Mouse (Mus musculus): Measurements from ENCODE around the gene E2f6. TPM values are rescaled to one million over a fixed set of nuclear protein-coding genes. Genes with fewer than 3 reads are reported as not detected.
A peak's percentile ranks its signal among the peaks of the same experiment; 100 is the strongest.

E2f6 gene
- polyA plus RNA-seq, 1 experiment from 2014 or later = 77.4 TPM

- WGBS = 5% methylated on average over 5 of the region's 5 CpGs
- no peaks in the 10 kb centered on the region; the same call in 1 of the 2 replicates for H3K9me3 ChIP-seq (ENCODE audit: control insufficient read depth, low read length)
- no peak overlapping the region for H3K9ac ChIP-seq (ENCODE audit: low read length)
- H3K27me3 ChIP-seq (ENCODE audit: control insufficient read depth, insufficient read depth, low read length) = peaks cover 28% of the 10 kb centered on the region
- 0 out of 2 replicates have a peak, but pooled peaks have one; percentile 47 for ATAC-seq (replicated peaks; ENCODE audit: low FRiP score)
- peak; percentile 83 for DNase-seq (ENCODE audit: low spot score)
- peaks cover 20% of the 10 kb centered on the region; the same call in 1 of the 2 replicates for H3K4me1 ChIP-seq (replicated peaks; ENCODE audit: control insufficient read depth, insufficient read depth, low read length)
- H3K4me2 ChIP-seq (ENCODE audit: low read depth, low read length, severe bottlenecking) = no peak overlapping the region
- H3K27ac ChIP-seq (ENCODE audit: low read depth, low read length) = no peak overlapping the region
- no peaks in the 10 kb centered on the region for H3K36me3 ChIP-seq (ENCODE audit: control insufficient read depth, insufficient read depth, low read length)
- H3K4me3 ChIP-seq (ENCODE audit: low read depth, low read length) = no peak overlapping the region
Measured at GRCm38 (mm10) chr12:16805511-16805910, 5.3 kb upstream of the E2f6 start.

GRCm38 (mm10) chr12:16808045-16808444, 2.7 kb upstream of the E2f6 start:
- peaks cover 21% of the 10 kb centered on the region for H3K27me3 ChIP-seq (ENCODE audit: control insufficient read depth, insufficient read depth, low read length)
- H3K36me3 ChIP-seq (ENCODE audit: control insufficient read depth, insufficient read depth, low read length) = no peaks in the 10 kb centered on the region
- no peak overlapping the region for H3K27ac ChIP-seq (ENCODE audit: low read depth, low read length)
- peaks cover 14% of the 10 kb centered on the region; the same call in 1 of the 2 replicates for H3K4me1 ChIP-seq (replicated peaks; ENCODE audit: control insufficient read depth, insufficient read depth, low read length)
- ATAC-seq (replicated peaks; ENCODE audit: low FRiP score) = no peak
- H3K4me2 ChIP-seq (ENCODE audit: low read depth, low read length, severe bottlenecking) = no peak overlapping the region
- no peak overlapping the region for H3K9ac ChIP-seq (ENCODE audit: low read length)
- WGBS = 40% methylated on average over 3 of the region's 3 CpGs
- H3K9me3 ChIP-seq (ENCODE audit: control insufficient read depth, low read length) = no peaks in the 10 kb centered on the region; the same call in 1 of the 2 replicates
- no peak overlapping the region for H3K4me3 ChIP-seq (ENCODE audit: low read depth, low read length)
- no peak for DNase-seq (ENCODE audit: low spot score)

- no peak overlapping the region for H3K27ac ChIP-seq (ENCODE audit: low read depth, low read length)
- H3K4me1 ChIP-seq (replicated peaks; ENCODE audit: control insufficient read depth, insufficient read depth, low read length) = peaks cover 2% of the 10 kb centered on the region; the same call in 1 of the 2 replicates
- WGBS = 7% methylated on average over 15 of the region's 15 CpGs
- peak overlapping the region; percentile 86 for H3K4me2 ChIP-seq (ENCODE audit: low read depth, low read length, severe bottlenecking)
- no peaks in the 10 kb centered on the region; the same call in 1 of the 2 replicates for H3K9me3 ChIP-seq (ENCODE audit: control insufficient read depth, low read length)
- peak overlapping the region; percentile 89 for H3K9ac ChIP-seq (ENCODE audit: low read length)
- peak; percentile 16; the same call in 1 of the 2 replicates for ATAC-seq (replicated peaks; ENCODE audit: low FRiP score)
- H3K36me3 ChIP-seq (ENCODE audit: control insufficient read depth, insufficient read depth, low read length) = no peaks in the 10 kb centered on the region
- H3K27me3 ChIP-seq (ENCODE audit: control insufficient read depth, insufficient read depth, low read length) = peaks cover 15% of the 10 kb centered on the region
- H3K4me3 ChIP-seq (ENCODE audit: low read depth, low read length) = peak overlapping the region; percentile 76
- DNase-seq (ENCODE audit: low spot score) = no peak
Measured at GRCm38 (mm10) chr12:16811477-16811876, 714 bp downstream of the E2f6 start.

DNA sequence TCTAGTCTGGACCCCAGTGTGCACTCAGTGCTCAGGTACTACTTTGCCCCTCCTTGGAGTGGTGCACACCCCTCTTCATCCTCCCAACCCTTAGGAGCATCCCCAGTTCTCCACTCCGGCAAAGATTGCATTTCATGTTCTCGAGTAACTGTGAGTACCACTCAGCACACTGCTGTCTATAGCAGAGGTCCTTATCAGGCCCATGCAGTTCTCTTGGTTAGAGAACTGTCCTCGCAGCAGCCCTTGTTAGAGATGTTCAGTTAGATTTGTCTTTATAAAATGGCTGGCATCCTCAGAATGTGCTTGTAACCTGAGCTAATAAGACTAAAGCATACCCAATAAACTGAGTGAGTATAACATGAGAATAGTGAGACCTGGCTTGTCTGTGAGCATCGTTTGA, 6.4 kb downstream of the E2f6 start:
- DNase-seq (ENCODE audit: low spot score) (no peak), ATAC-seq (replicated peaks; ENCODE audit: low FRiP score) (no peak)
- Histone ChIP-seq H3K4me2 (ENCODE audit: low read depth, low read length, severe bottlenecking) (no peak overlapping the region), H3K27ac (ENCODE audit: low read depth, low read length) (no peak overlapping the region), H3K36me3 (ENCODE audit: control insufficient read depth, insufficient read depth, low read length) (peaks cover 10% of the 10 kb centered on the region; the same call in 1 of the 2 replicates), H3K9me3 (ENCODE audit: control insufficient read depth, low read length) (no peaks in the 10 kb centered on the region), H3K9ac (ENCODE audit: low read length) (no peak overlapping the region), H3K27me3 (ENCODE audit: control insufficient read depth, insufficient read depth, low read length) (no peaks in the 10 kb centered on the region), H3K4me1 (replicated peaks; ENCODE audit: control insufficient read depth, insufficient read depth, low read length) (no peaks in the 10 kb centered on the region; the same call in 1 of the 2 replicates), H3K4me3 (ENCODE audit: low read depth, low read length) (no peak overlapping the region)
- WGBS = 91% methylated on average over 4 of the region's 4 CpGs

DNA sequence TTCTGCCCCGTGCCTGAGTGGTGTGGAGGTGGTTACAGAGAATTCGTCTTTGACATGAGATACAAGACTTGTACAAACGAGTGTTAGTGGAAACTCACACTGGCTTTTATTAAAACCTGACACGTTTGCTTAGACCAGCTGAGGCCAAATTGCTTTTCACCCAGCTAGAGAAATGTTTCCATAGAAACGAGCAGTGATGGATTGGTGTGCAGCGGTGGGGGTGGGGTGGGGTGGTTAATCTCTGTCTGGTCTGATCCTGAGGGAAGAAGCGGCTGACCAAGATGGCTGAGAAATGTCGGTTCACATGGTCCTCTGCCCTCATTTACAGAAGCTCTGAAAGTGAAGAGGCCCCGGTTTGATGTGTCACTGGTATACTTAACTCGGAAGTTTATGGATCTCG, 7.8 kb downstream of the E2f6 start:
- peak overlapping the region; percentile 31; the same call in 1 of the 2 replicates for H3K27ac ChIP-seq (ENCODE audit: low read depth, low read length)

GRCm38 (mm10) chr12:16820761-16821160, 10.0 kb downstream of the E2f6 start:
- Histone ChIP-seq H3K36me3 (ENCODE audit: control insufficient read depth, insufficient read depth, low read length) (peaks cover 16% of the 10 kb centered on the region; the same call in 1 of the 2 replicates), H3K27ac (ENCODE audit: low read depth, low read length) (no peak overlapping the region), H3K9ac (ENCODE audit: low read length) (no peak overlapping the region), H3K4me1 (replicated peaks; ENCODE audit: control insufficient read depth, insufficient read depth, low read length) (no peaks in the 10 kb centered on the region; the same call in 1 of the 2 replicates), H3K27me3 (ENCODE audit: control insufficient read depth, insufficient read depth, low read length) (no peaks in the 10 kb centered on the region), H3K4me2 (ENCODE audit: low read depth, low read length, severe bottlenecking) (no peak overlapping the region), H3K4me3 (ENCODE audit: low read depth, low read length) (no peak overlapping the region), H3K9me3 (ENCODE audit: control insufficient read depth, low read length) (no peaks in the 10 kb centered on the region)
- DNase-seq (ENCODE audit: low spot score) (no peak), ATAC-seq (replicated peaks; ENCODE audit: low FRiP score) (no peak)
- WGBS = 78% methylated on average over 7 of the region's 7 CpGs

More for the DNA sequence above, 7.8 kb downstream of the E2f6 start:
- ATAC-seq (replicated peaks; ENCODE audit: low FRiP score) = peak; percentile 65
- no peak for DNase-seq (ENCODE audit: low spot score)
- no peaks in the 10 kb centered on the region for H3K27me3 ChIP-seq (ENCODE audit: control insufficient read depth, insufficient read depth, low read length)
- peaks cover 14% of the 10 kb centered on the region; the same call in 1 of the 2 replicates for H3K36me3 ChIP-seq (ENCODE audit: control insufficient read depth, insufficient read depth, low read length)
- H3K4me3 ChIP-seq (ENCODE audit: low read depth, low read length) = no peak overlapping the region
- H3K4me1 ChIP-seq (replicated peaks; ENCODE audit: control insufficient read depth, insufficient read depth, low read length) = no peaks in the 10 kb centered on the region; the same call in 1 of the 2 replicates
- H3K9me3 ChIP-seq (ENCODE audit: control insufficient read depth, low read length) = no peaks in the 10 kb centered on the region
- H3K4me2 ChIP-seq (ENCODE audit: low read depth, low read length, severe bottlenecking) = no peak overlapping the region
- 51% methylated on average over 11 of the region's 11 CpGs for WGBS
- H3K9ac ChIP-seq (ENCODE audit: low read length) = no peak overlapping the region

GRCm38 (mm10) chr12:16822181-16822734, 11.5 kb downstream of the E2f6 start:
- ATAC-seq (replicated peaks; ENCODE audit: low FRiP score) = no peak
- Histone ChIP-seq H3K4me2 (ENCODE audit: low read depth, low read length, severe bottlenecking) (no peak overlapping the region), H3K9ac (ENCODE audit: low read length) (no peak overlapping the region), H3K27ac (ENCODE audit: low read depth, low read length) (no peak overlapping the region), H3K4me3 (ENCODE audit: low read depth, low read length) (no peak overlapping the region), H3K27me3 (ENCODE audit: control insufficient read depth, insufficient read depth, low read length) (no peaks in the 10 kb centered on the region), H3K9me3 (ENCODE audit: control insufficient read depth, low read length) (no peaks in the 10 kb centered on the region), H3K36me3 (ENCODE audit: control insufficient read depth, insufficient read depth, low read length) (peaks cover 16% of the 10 kb centered on the region; the same call in 1 of the 2 replicates), H3K4me1 (replicated peaks; ENCODE audit: control insufficient read depth, insufficient read depth, low read length) (no peaks in the 10 kb centered on the region; the same call in 1 of the 2 replicates)
- 93% methylated on average over 10 of the region's 10 CpGs for WGBS
- no peak for DNase-seq (ENCODE audit: low spot score)

- Histone ChIP-seq H3K27ac (ENCODE audit: low read depth, low read length) (no peak overlapping the region), H3K9ac (ENCODE audit: low read length) (no peak overlapping the region), H3K9me3 (ENCODE audit: control insufficient read depth, low read length) (no peaks in the 10 kb centered on the region), H3K27me3 (ENCODE audit: control insufficient read depth, insufficient read depth, low read length) (no peaks in the 10 kb centered on the region), H3K36me3 (ENCODE audit: control insufficient read depth, insufficient read depth, low read length) (peaks cover 16% of the 10 kb centered on the region; the same call in 1 of the 2 replicates), H3K4me1 (replicated peaks; ENCODE audit: control insufficient read depth, insufficient read depth, low read length) (no peaks in the 10 kb centered on the region), H3K4me3 (ENCODE audit: low read depth, low read length) (no peak overlapping the region), H3K4me2 (ENCODE audit: low read depth, low read length, severe bottlenecking) (no peak overlapping the region)
- no peak for ATAC-seq (replicated peaks; ENCODE audit: low FRiP score)
- no peak for DNase-seq (ENCODE audit: low spot score)
- WGBS = 100% methylated on average over 1 of the region's 1 CpGs
Measured at GRCm38 (mm10) chr12:16823701-16824100, 12.9 kb downstream of the E2f6 start.

- Histone ChIP-seq H3K27ac (ENCODE audit: low read depth, low read length) (no peak overlapping the region), H3K4me3 (ENCODE audit: low read depth, low read length) (no peak overlapping the region), H3K9me3 (ENCODE audit: control insufficient read depth, low read length) (no peaks in the 10 kb centered on the region), H3K9ac (ENCODE audit: low read length) (no peak overlapping the region), H3K4me2 (ENCODE audit: low read depth, low read length, severe bottlenecking) (no peak overlapping the region), H3K36me3 (ENCODE audit: control insufficient read depth, insufficient read depth, low read length) (peaks cover 2% of the 10 kb centered on the region; the same call in 1 of the 2 replicates), H3K27me3 (ENCODE audit: control insufficient read depth, insufficient read depth, low read length) (no peaks in the 10 kb centered on the region), H3K4me1 (replicated peaks; ENCODE audit: control insufficient read depth, insufficient read depth, low read length) (no peaks in the 10 kb centered on the region)
- no peak for ATAC-seq (replicated peaks; ENCODE audit: low FRiP score)
- 83% methylated on average over 6 of the region's 6 CpGs for WGBS
- DNase-seq (ENCODE audit: low spot score) = no peak
Measured at GRCm38 (mm10) chr12:16828505-16828904, 17.7 kb downstream of the E2f6 start.

Measured in forebrain, embryonic 11.5 days (tissue).